Mouse (Mus musculus): ENCODE measurements around the gene Narfl.

The Narfl gene

GRCm38 (mm10) chr17:25828712-25829557 lies 55.4 kb downstream of the Narfl start, which contains the start of gene Jmjd8:
Gene Jmjd8, plus strand, starts transcription at chr17:25828867.
- in situ Hi-C loops (cut with MboI, MseI): no loop called here

- in situ Hi-C loops (cut with MboI, MseI): no loop called here
These were observed 56.0 kb downstream of the Narfl start for GRCm38 (mm10) chr17:25829558-25830017.

GRCm38 (mm10) chr17:25830200-25830753 lies 56.7 kb downstream of the Narfl start:
- in situ Hi-C loops (cut with MboI, MseI): no loop called here

GRCm38 (mm10) chr17:25830806-25831431 lies 57.3 kb downstream of the Narfl start:
- in situ Hi-C loops (cut with MboI, MseI): no loop called here

- in situ Hi-C loops (cut with MboI, MseI): no loop called here
These were observed 58.1 kb downstream of the Narfl start for GRCm38 (mm10) chr17:25831451-25832281.

GRCm38 (mm10) chr17:25832436-25833290 lies 59.1 kb downstream of the Narfl start:
- in situ Hi-C loops (cut with MboI, MseI): no loop called here
